Comparison of ENCODE assay signal across 9 mouse cellular contexts in the genomic region with DNA sequence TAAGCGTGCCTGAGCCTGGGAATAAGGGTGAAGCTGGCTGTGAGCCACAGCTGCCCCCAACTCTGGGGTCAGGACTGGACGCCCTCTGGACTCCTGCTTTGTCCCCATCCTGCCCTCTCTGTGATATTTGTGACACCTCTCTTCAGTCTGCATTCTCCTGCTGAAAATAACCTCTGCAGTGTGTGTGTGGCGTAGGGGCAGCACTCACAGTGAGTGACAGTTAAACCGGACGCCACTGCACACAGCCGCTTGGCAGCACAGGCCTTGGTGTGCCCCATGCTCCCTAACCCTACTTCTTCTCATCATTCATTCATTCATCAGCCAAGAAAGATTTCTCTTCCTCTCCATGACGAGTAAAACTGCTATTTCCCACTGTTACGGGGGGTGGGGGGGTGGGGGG.
DNase-seq lines count a peak whose midpoint lies in the region; ATAC-seq lines count a peak whose summit lies in the region.
"Had no signal": no experiment of that assay in that cellular context is flagged by ENCODE, and none has a peak within 500 bp of the region (broad histone marks: within the 10 kb centered on the region; RNA-seq: fewer than 3 reads in every experiment).

No protein-coding gene starts in this region.

- peaks cover 27% of the 10 kb centered on the region for H3K4me1 ChIP-seq in heart, embryonic 16.5 days (ENCODE audit: control insufficient read depth, insufficient read depth, low read length)
- H3K4me1 ChIP-seq in embryonic facial prominence, embryonic 10.5 days, result peaks cover 43% of the 10 kb centered on the region
- peaks cover 13% of the 10 kb centered on the region for H3K4me1 ChIP-seq in hindbrain, embryonic 14.5 days (replicated peaks; ENCODE audit: control insufficient read depth, insufficient read depth, low read length)
- peaks cover 24% of the 10 kb centered on the region for H3K4me1 ChIP-seq in midbrain, embryonic 15.5 days

- H3K4me3 ChIP-seq in heart, embryonic 16.5 days (ENCODE audit: low read length), result no peak overlapping the region
- H3K4me3 ChIP-seq in embryonic facial prominence, embryonic 10.5 days, result peak overlapping the region; percentile 4; the same call in 1 of the 2 replicates
- H3K4me3 ChIP-seq in hindbrain, embryonic 14.5 days (replicated peaks; ENCODE audit: low read length), result no peak overlapping the region
- H3K4me3 ChIP-seq in midbrain, embryonic 15.5 days, result no peak overlapping the region
- H3K4me3 ChIP-seq: intestine, embryonic 15.5 days had no signal

- WGBS in heart, embryonic 16.5 days, result 36% methylated on average over 8 of the region's 8 CpGs
- WGBS in embryonic facial prominence, embryonic 10.5 days, result 48% methylated on average over 8 of the region's 8 CpGs
- WGBS in hindbrain, embryonic 14.5 days, result 36% methylated on average over 8 of the region's 8 CpGs
- WGBS in midbrain, embryonic 15.5 days, result 45% methylated on average over 8 of the region's 8 CpGs

- ATAC-seq in heart, embryonic 16.5 days (replicated peaks; ENCODE audit: extremely low read depth, insufficient read depth, low FRiP score), result peak; percentile 68; the same call in 1 of the 2 replicates
- peak; percentile 32; the same call in 1 of the 2 replicates for ATAC-seq in hindbrain, embryonic 14.5 days (ENCODE audit: low FRiP score)
- ATAC-seq in midbrain, embryonic 15.5 days (replicated peaks), result peak; percentile 48; the same call in 1 of the 2 replicates
- ATAC-seq: intestine, embryonic 15.5 days had no signal

- intact Hi-C loops in heart, postnatal 14 days (cut with DNase I), result no loop called here

- H3K27ac ChIP-seq in heart, embryonic 16.5 days (ENCODE audit: low read length), result peak overlapping the region; percentile 61
- peak overlapping the region; percentile 75 for H3K27ac ChIP-seq in embryonic facial prominence, embryonic 10.5 days (replicated peaks)
- peak overlapping the region; percentile 74; the same call in 1 of the 2 replicates for H3K27ac ChIP-seq in hindbrain, embryonic 14.5 days
- peak overlapping the region; percentile 57 for H3K27ac ChIP-seq in midbrain, embryonic 15.5 days

- DNase-seq in heart, postnatal 14 days, result no peak
- DNase-seq in embryonic facial prominence, embryonic 10.5 days (ENCODE audit: low spot score), result no peak
- DNase-seq in hindbrain, embryonic 14.5 days (ENCODE audit: low spot score), result no peak
- DNase-seq in frontal cortex, adult 2 months (ENCODE audit: extremely low spot score in 1 of 2, low spot score in 1 of 2), result no peak
- no peak for DNase-seq in kidney, postnatal 4 days
- DNase-seq in kidney, postnatal 36 days, result no peak

- no peaks in the 10 kb centered on the region for H3K27me3 ChIP-seq in heart, embryonic 16.5 days (ENCODE audit: control insufficient read depth, insufficient read depth, low read length)
- H3K27me3 ChIP-seq in embryonic facial prominence, embryonic 10.5 days (replicated peaks; ENCODE audit: low read depth, poor library complexity, severe bottlenecking), result no peaks in the 10 kb centered on the region
- no peaks in the 10 kb centered on the region for H3K27me3 ChIP-seq in hindbrain, embryonic 14.5 days (ENCODE audit: control insufficient read depth, insufficient read depth, low read length)
- H3K27me3 ChIP-seq in midbrain, embryonic 15.5 days (replicated peaks), result no peaks in the 10 kb centered on the region
- H3K27me3 ChIP-seq: intestine, embryonic 15.5 days had no signal

- H3K4me2 ChIP-seq in heart, embryonic 16.5 days (ENCODE audit: low read depth, low read length), result peak overlapping the region; percentile 26
- 0 out of 2 replicates have a peak overlapping the region, but pooled peaks have one; percentile 36 for H3K4me2 ChIP-seq in hindbrain, embryonic 14.5 days (replicated peaks)
- H3K4me2 ChIP-seq in midbrain, embryonic 15.5 days, result peak overlapping the region; percentile 25
- H3K4me2 ChIP-seq: intestine, embryonic 15.5 days had no signal

- 0 out of 2 replicates have a peak overlapping the region, but pooled peaks have one; percentile 54 for H3K9ac ChIP-seq in heart, embryonic 16.5 days (ENCODE audit: low read length)
- H3K9ac ChIP-seq in hindbrain, embryonic 14.5 days, result no peak overlapping the region
- H3K9ac ChIP-seq in midbrain, embryonic 15.5 days, result no peak overlapping the region
- H3K9ac ChIP-seq: intestine, embryonic 15.5 days had no signal

- H3K36me3 ChIP-seq in heart, embryonic 16.5 days (ENCODE audit: control insufficient read depth, insufficient read depth), result no peaks in the 10 kb centered on the region
- H3K36me3 ChIP-seq in embryonic facial prominence, embryonic 10.5 days (replicated peaks), result no peaks in the 10 kb centered on the region
- H3K36me3 ChIP-seq in hindbrain, embryonic 14.5 days (replicated peaks; ENCODE audit: control insufficient read depth, insufficient read depth), result no peaks in the 10 kb centered on the region
- H3K36me3 ChIP-seq in midbrain, embryonic 15.5 days (replicated peaks), result no peaks in the 10 kb centered on the region
- H3K36me3 ChIP-seq: intestine, embryonic 15.5 days had no signal

- no peaks in the 10 kb centered on the region for H3K9me3 ChIP-seq in heart, embryonic 16.5 days (replicated peaks; ENCODE audit: control insufficient read depth, low read length)
- H3K9me3 ChIP-seq in embryonic facial prominence, embryonic 10.5 days, result no peaks in the 10 kb centered on the region
- 0 out of 2 replicates have a peak, but pooled peaks cover 3% of the 10 kb centered on the region for H3K9me3 ChIP-seq in hindbrain, embryonic 14.5 days (ENCODE audit: control insufficient read depth, low read length)
- H3K9me3 ChIP-seq in midbrain, embryonic 15.5 days, result no peaks in the 10 kb centered on the region
- H3K9me3 ChIP-seq: intestine, embryonic 15.5 days had no signal
